Mouse (Mus musculus): Measurements from ENCODE around the gene Rhoq. TPM values are rescaled to one million over a fixed set of nuclear protein-coding genes. Genes with fewer than 3 reads are reported as not detected.

The Rhoq gene
- total and polyA plus RNA-seq, 2 experiments from 2014 or later = 5.9 to 51.7 TPM

GRCm38 (mm10) chr17:87011301-87012019 is 48.6 kb downstream of the Rhoq start:
- no peak overlapping the region for H3K4me2 ChIP-seq (ENCODE audit: low read depth, low read length)
- H3K9ac ChIP-seq (replicated peaks; ENCODE audit: low read length) = no peak overlapping the region
- 0 out of 2 replicates have a peak overlapping the region, but pooled peaks have one; percentile 8 for H3K27ac ChIP-seq
- DNase-seq (ENCODE audit: low spot score) (peak; percentile 74), ATAC-seq (peak; percentile 62; the same call in 1 of the 2 replicates)
- H3K9me3 ChIP-seq (ENCODE audit: low read length) = no peaks in the 10 kb centered on the region
- no peak for TF ChIP-seq CTCF (IDR thresholded peaks at IDR 0.05; ENCODE audit: low read depth)
- no peaks in the 10 kb centered on the region; the same call in 1 of the 2 replicates for H3K36me3 ChIP-seq (ENCODE audit: insufficient read depth, low read length)
- no peak overlapping the region for H3K4me3 ChIP-seq (ENCODE audit: low read length)
- no peaks in the 10 kb centered on the region for H3K27me3 ChIP-seq (ENCODE audit: insufficient read depth, low read length)
- no peaks in the 10 kb centered on the region for H3K4me1 ChIP-seq (ENCODE audit: insufficient read depth, low read length)
- 55% methylated on average over 13 of the region's 13 CpGs for WGBS

GRCm38 (mm10) chr17:87019692-87020091 is 56.8 kb downstream of the Rhoq start:
- DNase-seq (ENCODE audit: low spot score) = no peak
- H3K9me3 ChIP-seq (ENCODE audit: low read length) = no peaks in the 10 kb centered on the region
- H3K4me2 ChIP-seq (ENCODE audit: low read depth, low read length) = no peak overlapping the region
- no peak for TF ChIP-seq CTCF (IDR thresholded peaks at IDR 0.05; ENCODE audit: low read depth)
- no peak for ATAC-seq
- H3K27ac ChIP-seq = no peak overlapping the region
- H3K27me3 ChIP-seq (ENCODE audit: insufficient read depth, low read length) = no peaks in the 10 kb centered on the region
- H3K4me3 ChIP-seq (ENCODE audit: low read length) = no peak overlapping the region
- 91% methylated on average over 5 of the region's 5 CpGs for WGBS
- H3K4me1 ChIP-seq (ENCODE audit: insufficient read depth, low read length) = 0 out of 2 replicates have a peak, but pooled peaks cover 3% of the 10 kb centered on the region
- H3K9ac ChIP-seq (replicated peaks; ENCODE audit: low read length) = no peak overlapping the region
- H3K36me3 ChIP-seq (ENCODE audit: insufficient read depth, low read length) = 0 out of 2 replicates have a peak, but pooled peaks cover 4% of the 10 kb centered on the region

- ATAC-seq = peak; percentile 78; the same call in 1 of the 2 replicates
- no peak for TF ChIP-seq CTCF (IDR thresholded peaks at IDR 0.05; ENCODE audit: low read depth)
- WGBS = under 1% methylated on average over 55 of the region's 55 CpGs
- Histone ChIP-seq H3K4me2 (ENCODE audit: low read depth, low read length) (peak overlapping the region; percentile 98), H3K4me1 (ENCODE audit: insufficient read depth, low read length) (peaks cover 8% of the 10 kb centered on the region), H3K9ac (replicated peaks; ENCODE audit: low read length) (peak overlapping the region; percentile 68), H3K9me3 (ENCODE audit: low read length) (no peaks in the 10 kb centered on the region), H3K36me3 (ENCODE audit: insufficient read depth, low read length) (no peaks in the 10 kb centered on the region), H3K27me3 (ENCODE audit: insufficient read depth, low read length) (no peaks in the 10 kb centered on the region), H3K4me3 (ENCODE audit: low read length) (peak overlapping the region; percentile 89), H3K27ac (no peak overlapping the region)
- peak; percentile 15 for DNase-seq (ENCODE audit: low spot score)
Observed at GRCm38 (mm10) chr17:87024491-87025242, 61.8 kb downstream of the Rhoq start.

DNA sequence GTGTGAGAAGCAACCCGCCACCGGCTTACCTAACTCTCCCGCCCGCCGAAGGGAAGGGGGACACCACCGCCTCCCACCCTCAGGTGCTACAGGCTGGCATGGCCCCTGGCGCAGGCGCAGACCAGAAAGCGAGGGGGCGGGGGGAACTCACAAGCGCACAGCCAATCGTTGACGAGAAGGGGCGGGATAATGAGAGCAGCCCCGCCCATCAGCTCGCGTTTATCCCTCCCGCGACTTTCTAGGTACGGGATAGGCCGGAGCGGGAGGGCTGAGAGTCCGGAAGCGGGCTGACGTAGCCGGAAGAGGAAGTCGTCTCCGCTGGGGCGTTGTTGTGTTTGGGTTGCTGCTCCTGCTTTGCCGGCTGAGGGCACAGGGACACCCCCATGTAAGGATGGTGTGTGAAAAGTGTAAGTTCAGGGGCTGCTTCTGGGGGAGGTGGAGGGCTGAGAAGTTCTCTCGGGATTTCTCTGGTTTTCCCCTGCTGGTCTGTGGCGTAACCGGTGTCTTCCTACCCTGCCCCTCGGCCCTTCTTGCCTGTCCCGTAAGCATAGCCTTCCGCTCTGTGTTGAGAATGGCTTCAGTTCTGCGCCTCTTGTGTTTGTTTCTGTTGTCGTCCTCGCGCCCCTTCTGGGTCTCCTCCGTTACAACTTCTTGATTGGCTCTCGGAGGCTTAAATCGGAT is 62.5 kb downstream of the Rhoq start, which contains the start of the genes Pigf and Cript:
TSS of gene Pigf (minus strand) at position 138 of the 681 bp plus-strand sequence.
TSS of gene Cript (plus strand) at position 282 of the 681 bp plus-strand sequence.
- peak within 1 kb of the TSS; percentile 68 for H3K9ac ChIP-seq (replicated peaks; ENCODE audit: low read length)
- peak; percentile 100 for ATAC-seq
- H3K4me1 ChIP-seq (ENCODE audit: insufficient read depth, low read length) = peaks cover 8% of the 10 kb centered on the region
- TF ChIP-seq CTCF (IDR thresholded peaks at IDR 0.05; ENCODE audit: low read depth) = peak; percentile 44
- H3K27me3 ChIP-seq (ENCODE audit: insufficient read depth, low read length) = no peaks in the 10 kb centered on the region
- peak; percentile 99 for DNase-seq (ENCODE audit: low spot score)
- H3K4me3 ChIP-seq (ENCODE audit: low read length) = peak within 1 kb of the TSS; percentile 89
- peak within 1 kb of the TSS; percentile 98 for H3K4me2 ChIP-seq (ENCODE audit: low read depth, low read length)
- under 1% methylated on average over 43 of the region's 43 CpGs for WGBS
- H3K27ac ChIP-seq = peak within 1 kb of the TSS; percentile 68
- no peaks in the 10 kb centered on the region for H3K36me3 ChIP-seq (ENCODE audit: insufficient read depth, low read length)
- no peaks in the 10 kb centered on the region for H3K9me3 ChIP-seq (ENCODE audit: low read length)

DNA sequence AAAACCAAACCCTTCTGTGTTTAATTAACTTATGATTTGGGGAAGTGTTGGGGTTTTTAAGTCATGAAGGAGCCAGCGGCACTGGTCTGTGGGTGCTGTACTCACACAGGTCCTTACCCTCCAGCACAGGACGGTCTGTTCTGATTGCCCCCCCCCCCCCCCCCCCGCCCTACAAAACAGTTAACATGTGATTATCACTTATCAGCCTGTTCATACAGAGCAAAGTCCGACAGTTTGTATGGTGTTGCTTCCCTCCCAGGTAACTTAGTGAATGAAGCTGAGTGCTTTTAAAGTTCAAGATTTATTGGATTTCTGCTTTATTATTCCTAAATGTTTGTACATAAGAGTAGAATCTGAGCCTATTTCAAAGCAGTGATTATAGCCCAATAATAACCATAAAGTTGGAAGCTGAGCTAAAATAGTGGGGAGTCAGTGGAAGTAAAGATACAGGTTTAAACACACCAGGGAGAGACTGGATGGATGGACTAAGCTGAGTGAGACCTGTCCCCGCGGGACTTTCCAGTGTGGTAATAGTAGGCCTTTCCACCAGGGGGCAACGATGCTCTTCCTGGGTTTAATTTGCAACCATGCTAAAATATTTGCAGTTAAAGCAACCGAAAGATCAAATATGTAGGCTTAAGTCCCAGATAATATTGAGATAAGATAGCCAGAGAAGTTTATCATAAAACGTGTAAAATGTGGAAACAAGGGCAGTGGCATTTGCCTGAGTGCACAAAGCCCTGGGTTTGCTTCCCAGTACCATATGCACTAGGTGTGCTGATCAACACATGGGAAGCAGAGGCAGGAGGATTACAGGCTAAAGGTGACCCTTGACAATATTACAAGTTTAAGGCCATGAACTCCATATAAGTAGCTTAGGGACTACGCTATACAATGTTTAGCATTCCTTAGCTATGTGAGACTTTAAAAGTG is 73.5 kb downstream of the Rhoq start:
- ATAC-seq = no peak
- peak; percentile 64 for DNase-seq (ENCODE audit: low spot score)
- no peaks in the 10 kb centered on the region for H3K27me3 ChIP-seq (ENCODE audit: insufficient read depth, low read length)
- 62% methylated on average over 10 of the region's 10 CpGs for WGBS
- H3K4me1 ChIP-seq (ENCODE audit: insufficient read depth, low read length) = no peaks in the 10 kb centered on the region
- TF ChIP-seq CTCF (IDR thresholded peaks at IDR 0.05; ENCODE audit: low read depth) = peak; percentile 73
- H3K4me3 ChIP-seq (ENCODE audit: low read length) = no peak overlapping the region
- H3K36me3 ChIP-seq (ENCODE audit: insufficient read depth, low read length) = peaks cover 14% of the 10 kb centered on the region; the same call in 1 of the 2 replicates
- H3K27ac ChIP-seq = no peak overlapping the region
- no peak overlapping the region for H3K4me2 ChIP-seq (ENCODE audit: low read depth, low read length)
- H3K9me3 ChIP-seq (ENCODE audit: low read length) = no peaks in the 10 kb centered on the region
- no peak overlapping the region for H3K9ac ChIP-seq (replicated peaks; ENCODE audit: low read length)

All from hindbrain, postnatal 0 days (tissue).